Mouse (Mus musculus) hematopoietic multipotent progenitor cell, adult 10-12 weeks (in vitro differentiated cells): Measurements from ENCODE around the gene Ceacam5. TPM values are rescaled to one million over a fixed set of nuclear protein-coding genes. Genes with fewer than 3 reads are reported as not detected.

ENCODE experiments used
- polyA plus RNA-seq: library from polyadenylated mRNA; stranded (reverse); fragments of >175 nt; gene quantifications from 2 replicates; pipeline ENCODE4 v1.2.3, GENCODE M21; 2012; ENCODE audit warnings: low replicate concordance

The Ceacam5 gene
- 0.05 TPM in 1 of 2 replicates, not detected in the other for polyA plus RNA-seq

GRCm38 (mm10) chr7:17712938-17713337 is at the start of gene Ceacam5:
TSS of gene Ceacam5 (plus strand) at chr7:17713238.

Other genes starting within 250 kb of the Ceacam5 start
- gene Ceacam14, start 99.4 kb downstream of the Ceacam5 start, polyA plus RNA-seq, result not detected in 2 replicates
- gene Gm5155, start 158.5 kb downstream of the Ceacam5 start, polyA plus RNA-seq, result not detected in 2 replicates